Mouse (Mus musculus) gastrocnemius, postnatal 25 days (tissue): ENCODE results near the gene Atg16l2. TPM values are rescaled to one million over a fixed set of nuclear protein-coding genes. Genes with fewer than 3 reads are reported as not detected.

Experiments
- DNase-seq: peaks from one replicate; pipeline ENCODE4 v3.0.0; 2022
- total RNA-seq, 2 experiments: library from RNA; stranded (reverse); gene quantifications; 1 replicate in 1 of 2; 2 replicates in 1 of 2; pipeline ENCODE4 v1.2.3; 2021

Atg16l2 gene
- total RNA-seq, 2 experiments from 2014 or later = 6.7 to 7.4 TPM

DNA sequence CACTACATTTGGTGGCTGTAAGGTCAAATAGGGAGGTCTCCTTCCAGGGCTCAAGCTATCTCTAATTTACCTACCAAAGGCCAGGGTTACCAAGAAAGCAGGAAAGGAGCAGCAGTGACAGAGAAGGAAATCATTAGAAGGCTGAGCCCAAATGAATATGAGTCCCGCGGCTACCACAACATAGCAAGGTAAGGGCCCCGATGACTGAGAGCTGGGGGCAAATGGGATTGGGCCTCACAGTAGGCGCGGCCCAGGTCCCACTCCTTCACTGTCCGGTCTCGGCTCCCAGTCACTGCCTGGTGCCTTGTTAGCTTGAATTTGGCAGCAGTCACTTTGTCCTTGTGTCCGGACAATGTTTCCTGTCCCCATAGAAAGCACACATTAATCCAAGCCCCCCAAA, 10.4 kb downstream of the Atg16l2 start:
- no peak for DNase-seq

GRCm38 (mm10) chr7:101291211-101291610, 10.8 kb downstream of the Atg16l2 start:
- no peak for DNase-seq

GRCm38 (mm10) chr7:101290401-101290800, 11.7 kb downstream of the Atg16l2 start:
- no peak for DNase-seq

DNA sequence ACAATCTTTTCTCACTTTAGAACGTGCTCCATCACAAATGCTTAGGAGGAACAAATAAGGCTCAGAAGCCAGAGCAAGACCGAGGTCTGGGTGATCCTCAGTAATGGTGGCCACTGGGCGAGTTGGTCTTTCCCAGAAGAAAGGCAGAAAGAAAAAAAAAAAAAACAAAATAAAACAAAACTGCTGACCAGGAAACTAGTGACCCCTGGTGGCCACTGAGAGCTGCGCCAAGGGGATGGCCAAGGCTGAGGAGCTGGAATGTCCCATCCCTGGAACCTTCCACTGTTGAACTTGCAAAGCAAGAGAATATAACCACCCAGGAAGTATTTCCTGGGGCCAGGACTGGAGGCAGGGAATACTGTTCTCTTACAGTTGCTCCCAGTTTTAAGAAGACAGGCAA, 13.6 kb downstream of the Atg16l2 start:
- no peak for DNase-seq

DNA sequence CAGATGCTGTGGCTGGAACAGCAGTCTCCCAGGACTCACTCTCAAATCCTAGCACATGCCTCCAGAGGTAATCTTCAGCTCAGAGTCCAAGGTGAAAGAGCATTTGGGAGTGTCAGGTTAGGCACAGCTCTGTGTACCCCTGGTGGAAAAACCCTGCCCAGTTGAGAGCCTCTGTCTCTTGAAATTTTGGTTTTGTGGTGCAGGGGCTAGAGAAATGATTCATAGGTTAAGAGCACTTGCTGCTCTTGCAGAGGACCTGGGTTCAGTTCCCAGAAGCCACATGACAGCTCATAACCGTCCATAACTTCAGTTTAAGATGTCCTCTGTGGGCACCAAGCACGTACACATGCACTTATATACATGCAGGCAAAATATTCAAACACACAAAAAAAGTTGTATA, 14.2 kb downstream of the Atg16l2 start:
- DNase-seq = no peak

- no peak for DNase-seq
Observed at GRCm38 (mm10) chr7:101286891-101287290, 15.2 kb downstream of the Atg16l2 start.

GRCm38 (mm10) chr7:101284504-101284903, 17.5 kb downstream of the Atg16l2 start:
- no peak for DNase-seq

- no peak for DNase-seq
Observed at GRCm38 (mm10) chr7:101282721-101283120, 19.3 kb downstream of the Atg16l2 start.

DNA sequence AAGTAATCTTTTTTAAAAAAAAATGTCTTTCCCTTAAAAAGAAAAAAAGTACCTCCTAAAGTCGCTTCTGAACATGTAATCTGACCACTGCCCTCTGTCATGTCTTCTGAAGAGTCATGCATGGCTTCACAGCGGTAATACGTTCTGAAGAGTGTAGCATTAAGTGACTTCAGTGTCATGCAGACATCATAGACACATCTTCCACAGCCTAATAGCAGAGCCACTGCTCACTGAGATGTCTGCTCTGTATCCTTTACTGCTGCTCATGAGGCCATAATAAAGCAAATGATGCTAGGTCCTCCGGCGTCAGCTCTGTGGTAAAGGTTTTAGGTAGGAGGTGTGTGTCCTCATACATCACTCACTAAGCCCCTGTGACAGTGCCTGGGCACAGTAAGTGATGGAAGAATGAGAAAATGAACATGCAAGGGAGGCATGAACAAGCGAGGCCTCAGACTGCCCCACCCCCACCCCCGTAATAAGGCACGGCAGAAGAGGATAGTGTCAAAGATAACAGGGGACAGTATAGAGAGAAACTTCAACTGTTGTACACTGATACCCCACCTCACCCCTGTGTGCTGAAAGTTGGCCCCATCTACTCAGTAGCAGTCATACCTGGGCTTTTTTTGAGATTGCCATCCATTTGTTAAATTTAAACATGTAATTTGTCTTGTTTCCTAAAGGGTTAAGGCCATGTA, 29.4 kb downstream of the Atg16l2 start:
- DNase-seq = no peak

DNA sequence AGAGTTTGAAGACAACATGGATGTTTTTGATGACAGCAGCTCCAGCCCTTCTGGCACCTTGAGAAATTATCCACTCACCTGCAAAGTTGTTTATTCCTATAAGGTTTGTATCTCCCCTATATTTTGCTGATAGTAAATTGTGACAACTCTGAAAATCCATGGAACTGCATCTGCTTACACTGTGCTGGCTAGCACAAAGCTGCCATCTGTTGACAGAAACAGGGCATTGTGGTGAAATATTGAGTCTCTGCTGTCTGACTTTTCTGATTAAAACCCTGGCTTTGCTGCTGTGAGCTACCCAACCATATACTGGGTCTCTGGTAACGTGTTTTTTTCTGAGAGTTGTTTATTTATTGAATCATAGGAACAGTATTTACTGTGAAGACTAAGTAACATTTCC, 30.4 kb downstream of the Atg16l2 start:
- DNase-seq = no peak

- no peak for DNase-seq
Observed at GRCm38 (mm10) chr7:101267457-101268259, 34.4 kb downstream of the Atg16l2 start.

GRCm38 (mm10) chr7:101263511-101263910, 38.5 kb downstream of the Atg16l2 start:
- DNase-seq = no peak

DNA sequence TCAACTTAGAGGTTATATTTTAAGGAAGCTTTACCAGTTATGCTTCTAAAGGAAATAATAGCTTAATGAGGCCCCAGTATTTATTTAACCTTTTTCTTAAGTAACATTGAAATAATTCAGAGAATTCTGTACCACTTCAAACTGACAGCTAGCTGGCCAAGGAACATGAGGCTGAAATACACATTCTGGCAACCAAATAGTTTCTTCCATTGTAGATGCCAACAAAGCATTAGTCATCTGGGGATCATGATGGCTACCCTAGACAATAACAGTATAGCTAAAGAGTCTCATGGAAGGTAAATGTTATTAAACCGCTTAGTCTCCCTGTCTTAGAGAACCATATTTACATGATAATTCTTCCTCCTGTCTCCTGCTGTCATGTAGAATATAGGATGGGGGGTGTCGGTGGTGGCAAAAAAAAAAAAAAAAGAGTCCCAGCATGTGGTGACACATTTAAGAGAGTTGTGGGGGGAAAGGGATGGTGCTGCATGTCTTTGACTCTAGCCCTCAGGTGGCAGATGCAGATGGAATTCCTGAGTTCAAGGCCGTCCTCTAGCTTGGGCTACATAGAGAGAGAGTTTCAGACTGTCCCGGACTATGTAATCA, 40.0 kb downstream of the Atg16l2 start:
- DNase-seq = no peak

DNA sequence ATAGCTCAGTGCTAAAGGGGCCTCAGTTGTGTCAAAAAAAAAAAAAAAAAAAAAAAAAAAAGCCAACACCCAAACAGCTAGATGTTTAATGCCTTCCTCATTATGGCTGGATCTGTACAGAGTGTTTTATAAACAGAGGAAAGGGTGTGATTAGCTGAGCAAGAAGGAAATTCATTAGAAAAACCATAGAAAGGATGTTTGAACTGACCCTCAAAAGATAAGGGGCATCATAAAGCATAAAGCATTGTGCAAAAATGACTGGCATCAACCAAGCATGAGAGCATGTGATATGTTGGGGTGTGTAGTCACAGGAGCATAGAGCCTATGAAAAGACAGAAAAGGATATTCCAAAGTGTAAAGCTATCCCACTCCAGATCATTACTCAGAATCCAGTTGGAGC, 43.6 kb downstream of the Atg16l2 start:
- no peak for DNase-seq

- DNase-seq = no peak
Observed at GRCm38 (mm10) chr7:101253071-101253470, 49.0 kb downstream of the Atg16l2 start.

DNA sequence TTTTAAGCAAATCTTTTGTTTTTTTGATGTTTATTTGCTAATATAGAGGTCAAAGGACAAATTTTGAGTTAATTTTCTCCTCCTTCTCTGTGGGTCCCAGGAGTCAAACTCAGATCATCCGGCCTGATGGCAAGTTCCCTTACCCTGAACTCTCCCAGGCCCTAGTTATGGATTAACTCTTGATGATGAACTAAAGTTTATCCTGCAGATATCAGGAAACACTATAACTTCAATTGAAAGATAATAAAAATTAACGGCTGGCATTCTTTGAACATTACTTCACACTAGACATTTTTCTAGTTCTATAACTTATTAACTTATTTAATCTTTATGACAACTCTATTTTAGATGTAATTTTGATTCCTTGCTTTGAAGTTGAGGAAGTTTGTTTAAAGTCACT, 52.9 kb downstream of the Atg16l2 start:
- no peak for DNase-seq

DNA sequence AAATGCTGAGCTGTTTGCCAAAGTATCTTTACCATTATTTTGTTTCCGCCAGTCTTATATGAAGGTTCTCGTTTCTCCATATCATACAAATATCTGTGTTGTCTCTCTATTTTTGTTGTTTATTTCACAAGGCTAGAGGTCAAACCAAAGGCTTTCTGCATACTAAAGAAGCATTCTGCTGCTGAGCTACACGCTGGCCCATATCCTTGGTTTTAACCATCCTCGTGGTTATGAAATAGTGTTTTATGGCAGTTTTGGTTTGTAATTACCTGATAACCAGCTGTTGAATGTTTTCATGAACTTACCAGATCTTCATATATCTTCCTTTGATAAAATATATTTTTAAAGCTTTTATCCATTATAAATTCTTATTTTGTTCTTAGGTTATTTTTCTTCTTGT, 53.3 kb downstream of the Atg16l2 start:
- no peak for DNase-seq

GRCm38 (mm10) chr7:101236712-101237473, 65.2 kb downstream of the Atg16l2 start:
- DNase-seq = no peak

- no peak for DNase-seq
Observed at GRCm38 (mm10) chr7:101232716-101233115, 69.3 kb downstream of the Atg16l2 start.

- no peak for DNase-seq
Observed at GRCm38 (mm10) chr7:101231458-101231857, 70.6 kb downstream of the Atg16l2 start.

DNA sequence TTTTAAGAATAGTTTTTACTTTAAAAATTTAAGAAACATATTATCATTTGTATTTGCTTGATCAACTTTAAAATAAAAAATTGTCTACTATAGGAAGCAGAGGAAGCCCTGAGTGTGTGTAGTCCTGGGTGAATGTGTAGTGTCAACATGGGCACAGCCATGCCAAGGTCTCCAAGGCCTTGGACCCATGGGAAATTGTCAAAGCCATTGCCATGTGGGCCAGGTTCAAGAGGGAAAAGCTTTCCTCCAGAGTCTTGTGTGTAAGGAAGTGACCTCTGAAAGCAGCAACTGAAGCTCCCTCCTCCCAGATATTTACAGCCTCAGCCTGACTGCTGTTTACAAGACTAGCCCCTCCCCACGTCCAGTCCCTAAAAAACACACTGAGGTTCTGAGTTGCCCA, 72.7 kb downstream of the Atg16l2 start:
- DNase-seq = no peak

DNA sequence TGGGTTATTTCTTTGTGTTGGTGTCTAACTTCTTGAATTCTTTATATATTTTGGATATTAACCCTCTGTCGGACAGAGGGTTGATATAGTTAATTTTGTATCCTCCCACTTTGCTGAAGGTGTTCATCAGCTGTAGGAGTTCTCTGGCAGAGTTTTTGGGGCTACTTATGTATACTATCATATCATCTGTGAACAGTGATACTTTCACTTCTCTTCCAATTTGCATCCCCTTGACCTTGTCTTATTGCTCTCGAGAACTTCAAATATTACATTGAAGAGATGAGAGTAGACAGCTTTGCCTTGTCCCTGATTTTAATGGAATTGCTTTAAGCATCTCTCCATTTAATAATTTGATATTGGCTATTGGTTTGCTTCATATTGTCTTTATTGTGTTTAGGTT, 78.5 kb downstream of the Atg16l2 start:
- DNase-seq = no peak

- no peak for DNase-seq
Observed at GRCm38 (mm10) chr7:101216724-101217123, 85.3 kb downstream of the Atg16l2 start.
